Mouse (Mus musculus) heart, embryonic 14.5 days (tissue): ENCODE data around the gene Rfx4. TPM values are rescaled to one million over a fixed set of nuclear protein-coding genes. Genes with fewer than 3 reads are reported as not detected.

Experiments
- ATAC-seq: fragments of 200-750 bp; cut with Nextera tagmentation; 2 replicates; pipeline ENCODE4 v1.8.0; 2017; ENCODE audit warnings: low read depth, moderate TSS enrichment; ENCODE audit not compliant: insufficient number of reproducible peaks, insufficient read depth, low FRiP score
- H3K27ac ChIP-seq, 2 experiments: fragments of 200-500 bp in 1 of 2; fragments of 300-500 bp in 1 of 2; sonication (generic) in 1 of 2; replicated peaks in 1 of 2; 2 replicates each; pipeline ENCODE4 v1.5.1; 2012 to 2014; ENCODE audit warnings: low read depth in 2 of 2, low read length in 2 of 2, control low read depth in 1 of 2, mild to moderate bottlenecking in 1 of 2, mixed read lengths in 1 of 2; ENCODE audit not compliant: control insufficient read depth in 1 of 2, insufficient read depth in 1 of 2
- H3K27me3 ChIP-seq: fragments of 300-500 bp; sonication (generic); 2 replicates; pipeline ENCODE4 v1.6.1; 2014; ENCODE audit warnings: mild to moderate bottlenecking, low read length, control low read depth; ENCODE audit not compliant: control insufficient read depth, insufficient read depth
- H3K36me3 ChIP-seq: fragments of 300-500 bp; sonication (generic); 2 replicates; pipeline ENCODE4 v1.6.1; 2014; ENCODE audit warnings: mild to moderate bottlenecking, control low read depth, low read length, mixed read lengths; ENCODE audit not compliant: control insufficient read depth, insufficient read depth
- H3K4me1 ChIP-seq, 2 experiments: fragments of 200-500 bp in 1 of 2; fragments of 300-500 bp in 1 of 2; sonication (generic) in 1 of 2; 2 replicates each; pipeline ENCODE4 v1.6.1; 2012 to 2014; ENCODE audit warnings: low read length in 2 of 2, control low read depth in 1 of 2, mixed read lengths in 1 of 2; ENCODE audit not compliant: control insufficient read depth in 2 of 2, insufficient read depth in 2 of 2
- H3K4me2 ChIP-seq: fragments of 300-500 bp; sonication (generic); 2 replicates; pipeline ENCODE4 v1.6.1; 2014; ENCODE audit warnings: mild to moderate bottlenecking, low read length
- H3K4me3 ChIP-seq, 2 experiments: fragments of 200-500 bp in 1 of 2; fragments of 300-500 bp in 1 of 2; sonication (generic) in 1 of 2; 2 replicates each; pipeline ENCODE4 v1.5.1; 2012 to 2014; ENCODE audit warnings: low read length in 2 of 2, mild to moderate bottlenecking in 2 of 2, control low read depth in 1 of 2, low read depth in 1 of 2, moderate library complexity in 1 of 2; ENCODE audit not compliant: control insufficient read depth in 1 of 2, insufficient read depth in 1 of 2
- H3K9ac ChIP-seq: fragments of 300-500 bp; sonication (generic); 2 replicates; pipeline ENCODE4 v1.6.1; 2014; ENCODE audit warnings: mild to moderate bottlenecking, low read length
- H3K9me3 ChIP-seq: fragments of 300-500 bp; sonication (generic); 2 replicates; pipeline ENCODE4 v1.6.1; 2016; ENCODE audit warnings: low read length, control low read depth; ENCODE audit not compliant: control insufficient read depth
- WGBS: fragments of 180-500 bp; shearing (Covaris S2); extraction: QIAGEN DNeasy Blood & Tissue Kit; methylation state at CpG from one replicate; pipeline ENCODE4 v1.1.7; 2014; 5-methylcytosine and 5-hydroxymethylcytosine counted together
- polyA plus RNA-seq: library from polyadenylated mRNA; unstranded; fragments of >200 nt; fragmentation: Nextera tagmentation; extraction: Ambion mirVana; gene quantifications from 2 replicates; pipeline ENCODE4 v1.2.1, GENCODE M21; 2014

Gene Rfx4
- polyA plus RNA-seq, 1 experiment from 2014 or later = not detected

GRCm38 (mm10) chr10:84758483-84759431 lies 2.9 kb downstream of the Rfx4 start:
- 2% methylated on average over 51 of the region's 51 CpGs for WGBS
- H3K4me1 ChIP-seq = peaks cover 13 to 37% of the 10 kb centered on the region in 2 experiments; a peak in 3 of 4 replicates
- peak overlapping the region; percentile 51 for H3K4me2 ChIP-seq
- no peaks in the 10 kb centered on the region for H3K36me3 ChIP-seq
- no peak for ATAC-seq
- peak overlapping the region; percentile 18 to 37; a peak in 3 of 4 replicates for H3K4me3 ChIP-seq
- peaks cover 97% of the 10 kb centered on the region for H3K27me3 ChIP-seq
- H3K9me3 ChIP-seq = no peaks in the 10 kb centered on the region
- no peak overlapping the region for H3K27ac ChIP-seq
- H3K9ac ChIP-seq = no peak overlapping the region

GRCm38 (mm10) chr10:84759511-84760117 lies 3.8 kb downstream of the Rfx4 start:
- no peak overlapping the region for H3K27ac ChIP-seq
- H3K4me1 ChIP-seq = peaks cover 13 to 37% of the 10 kb centered on the region in 2 experiments; a peak in 3 of 4 replicates
- H3K9ac ChIP-seq = peak overlapping the region; percentile 44; the same call in 1 of the 2 replicates
- 7% methylated on average over 16 of the region's 16 CpGs for WGBS
- no peaks in the 10 kb centered on the region for H3K36me3 ChIP-seq
- peak overlapping the region; percentile 70 for H3K4me2 ChIP-seq
- no peaks in the 10 kb centered on the region for H3K9me3 ChIP-seq
- H3K27me3 ChIP-seq = peaks cover 97% of the 10 kb centered on the region
- no peak for ATAC-seq
- peak overlapping the region; percentile 13 to 37; a peak in 3 of 4 replicates for H3K4me3 ChIP-seq

GRCm38 (mm10) chr10:84760118-84761111 lies 4.6 kb downstream of the Rfx4 start:
- Histone ChIP-seq H3K4me2 (peak overlapping the region; percentile 70), H3K4me3 (peak overlapping the region; percentile 13 to 37), H3K9ac (peak overlapping the region; percentile 44), H3K27ac (no peak overlapping the region), H3K36me3 (no peaks in the 10 kb centered on the region), H3K9me3 (no peaks in the 10 kb centered on the region), H3K27me3 (peaks cover 96% of the 10 kb centered on the region), H3K4me1 (peaks cover 13 to 31% of the 10 kb centered on the region in 2 experiments; a peak in 3 of 4 replicates)
- WGBS = 6% methylated on average over 46 of the region's 46 CpGs
- no peak for ATAC-seq

GRCm38 (mm10) chr10:84768766-84769165 lies 12.9 kb downstream of the Rfx4 start:
- ATAC-seq = no peak
- no peak overlapping the region for H3K4me2 ChIP-seq
- H3K36me3 ChIP-seq = no peaks in the 10 kb centered on the region
- 80% methylated on average over 10 of the region's 10 CpGs for WGBS
- H3K27ac ChIP-seq = no peak overlapping the region
- H3K9ac ChIP-seq = no peak overlapping the region
- H3K27me3 ChIP-seq = peaks cover 40% of the 10 kb centered on the region
- H3K4me3 ChIP-seq = no peak overlapping the region
- H3K9me3 ChIP-seq = no peaks in the 10 kb centered on the region
- H3K4me1 ChIP-seq = peaks cover 14 to 17% of the 10 kb centered on the region in 2 experiments

GRCm38 (mm10) chr10:84772380-84773130 lies 16.7 kb downstream of the Rfx4 start:
- 37% methylated on average over 4 of the region's 4 CpGs for WGBS

GRCm38 (mm10) chr10:84773889-84774288 lies 18.0 kb downstream of the Rfx4 start:
- ATAC-seq = no peak
- WGBS = 88% methylated on average over 4 of the region's 4 CpGs
- H3K27ac ChIP-seq = no peak overlapping the region
- peaks cover 8% of the 10 kb centered on the region; the same call in 1 of the 2 replicates for H3K27me3 ChIP-seq
- H3K9me3 ChIP-seq = no peaks in the 10 kb centered on the region
- no peak overlapping the region for H3K9ac ChIP-seq
- H3K36me3 ChIP-seq = no peaks in the 10 kb centered on the region
- H3K4me1 ChIP-seq = peaks cover 26 to 34% of the 10 kb centered on the region in 2 experiments
- no peak overlapping the region for H3K4me3 ChIP-seq
- no peak overlapping the region for H3K4me2 ChIP-seq

More at GRCm38 (mm10) chr10:84772380-84773130, 16.7 kb downstream of the Rfx4 start:
- 0 out of 2 replicates have a peak, but pooled peaks have one; percentile 45 for ATAC-seq
- H3K27ac ChIP-seq = peak overlapping the region; percentile 53 to 67; a peak in 3 of 4 replicates
- H3K9ac ChIP-seq = no peak overlapping the region
- H3K4me1 ChIP-seq = peaks cover 26 to 34% of the 10 kb centered on the region in 2 experiments
- no peaks in the 10 kb centered on the region for H3K36me3 ChIP-seq
- H3K27me3 ChIP-seq = peaks cover 11% of the 10 kb centered on the region; the same call in 1 of the 2 replicates
- no peak overlapping the region for H3K4me3 ChIP-seq
- H3K4me2 ChIP-seq = no peak overlapping the region
- no peaks in the 10 kb centered on the region for H3K9me3 ChIP-seq
